Mouse (Mus musculus) adrenal gland (tissue): ENCODE data around the gene Fam117a.

Source experiments
- intact Hi-C: fragments of 180-260 bp; cut with DNase I; formaldehyde crosslinking; loops from one replicate; pipeline ENCODE4 v1.15.1; 2025

The Fam117a gene

DNA sequence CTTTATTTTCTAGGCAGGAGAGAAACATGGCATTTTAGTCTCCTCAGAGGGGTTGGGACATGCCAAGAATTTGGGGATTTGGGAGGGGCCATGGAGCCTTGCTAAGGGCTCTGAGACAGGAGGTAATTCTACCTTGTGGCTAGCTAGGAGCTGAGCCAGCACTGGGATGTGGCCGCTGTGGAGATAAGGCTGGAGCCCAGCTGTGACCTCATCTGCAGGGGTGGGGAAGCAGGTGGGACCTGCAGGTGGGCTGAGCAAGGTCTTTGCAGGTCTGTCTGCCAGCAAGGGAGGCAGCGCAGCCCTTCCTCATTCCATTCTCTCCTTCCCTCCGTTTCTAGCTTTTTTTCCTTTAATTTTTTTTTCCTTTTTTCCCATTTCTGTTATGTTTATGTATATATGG, 21.4 kb downstream of the Fam117a start:
- intact Hi-C loops: no loop called here

DNA sequence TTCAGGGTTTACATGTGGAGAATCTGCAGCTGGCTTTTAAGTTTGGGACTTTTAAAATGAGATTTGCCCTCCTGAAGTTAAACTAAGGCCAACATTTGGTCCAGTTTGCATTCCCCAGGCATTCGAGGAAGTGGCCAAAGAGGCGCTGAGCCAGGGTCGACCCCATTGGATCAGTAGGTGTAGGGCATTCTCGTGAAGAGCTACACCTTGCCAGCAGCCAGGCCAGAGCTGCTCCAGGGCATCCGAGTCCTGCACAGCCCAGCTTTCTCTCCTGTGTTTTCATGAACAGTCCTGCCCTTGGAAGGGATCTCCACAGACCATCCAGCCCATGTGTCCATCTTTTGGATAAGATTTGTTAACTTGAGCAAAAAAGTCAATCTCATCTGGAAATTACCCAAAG, 27.6 kb downstream of the Fam117a start:
- intact Hi-C loops: no loop called here

DNA sequence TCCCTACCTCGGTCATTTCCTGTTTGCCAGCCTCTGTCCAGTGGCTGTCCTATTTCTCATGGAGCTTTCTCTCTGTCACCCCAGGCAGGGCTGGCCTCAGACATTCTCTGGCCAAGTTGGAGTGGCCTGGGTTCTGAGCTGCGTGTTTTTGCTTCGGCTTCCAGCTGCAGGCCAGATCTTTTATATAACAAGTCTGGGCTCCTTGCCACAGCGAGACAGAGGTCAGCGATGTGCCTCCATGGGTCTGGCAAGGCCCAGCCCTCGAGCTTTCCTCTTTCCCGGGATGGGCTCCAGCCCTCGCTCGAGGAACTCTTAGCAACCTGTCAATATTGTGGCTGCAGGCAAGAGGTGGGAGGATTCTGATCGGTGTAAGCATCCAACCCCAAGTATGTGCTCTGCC, 28.8 kb downstream of the Fam117a start:
- intact Hi-C loops: no loop called here

DNA sequence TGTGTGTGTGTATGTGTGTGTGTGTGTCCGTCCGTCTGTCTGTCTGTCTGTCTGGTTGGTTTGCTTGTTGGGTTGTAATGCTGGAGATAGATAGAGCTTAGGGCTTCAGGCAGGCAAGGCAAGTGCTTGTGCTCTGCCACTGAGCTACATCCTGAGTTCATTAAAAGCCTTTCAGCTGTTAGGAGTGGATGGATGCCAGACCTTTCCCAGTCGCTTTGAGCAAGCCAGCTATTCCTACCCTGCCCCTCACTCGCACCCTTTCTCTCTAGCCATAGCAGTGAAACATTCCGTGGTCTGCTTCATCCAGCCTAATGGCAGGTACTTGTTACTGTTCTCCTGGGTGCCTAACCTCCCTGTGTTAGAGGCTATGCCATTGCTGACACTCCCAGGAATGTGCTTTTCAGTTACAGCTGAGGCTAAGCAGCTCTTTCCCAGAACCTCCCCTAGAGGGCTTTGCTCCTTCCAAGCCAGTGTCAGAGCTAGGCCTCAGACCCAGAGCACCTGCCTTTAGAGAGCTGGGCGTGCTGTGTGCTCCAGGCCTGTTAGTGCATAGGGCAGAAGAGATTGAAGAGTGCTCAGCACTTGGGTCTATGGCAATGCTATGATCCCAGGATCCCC, 29.6 kb downstream of the Fam117a start:
- intact Hi-C loops: no loop called here

DNA sequence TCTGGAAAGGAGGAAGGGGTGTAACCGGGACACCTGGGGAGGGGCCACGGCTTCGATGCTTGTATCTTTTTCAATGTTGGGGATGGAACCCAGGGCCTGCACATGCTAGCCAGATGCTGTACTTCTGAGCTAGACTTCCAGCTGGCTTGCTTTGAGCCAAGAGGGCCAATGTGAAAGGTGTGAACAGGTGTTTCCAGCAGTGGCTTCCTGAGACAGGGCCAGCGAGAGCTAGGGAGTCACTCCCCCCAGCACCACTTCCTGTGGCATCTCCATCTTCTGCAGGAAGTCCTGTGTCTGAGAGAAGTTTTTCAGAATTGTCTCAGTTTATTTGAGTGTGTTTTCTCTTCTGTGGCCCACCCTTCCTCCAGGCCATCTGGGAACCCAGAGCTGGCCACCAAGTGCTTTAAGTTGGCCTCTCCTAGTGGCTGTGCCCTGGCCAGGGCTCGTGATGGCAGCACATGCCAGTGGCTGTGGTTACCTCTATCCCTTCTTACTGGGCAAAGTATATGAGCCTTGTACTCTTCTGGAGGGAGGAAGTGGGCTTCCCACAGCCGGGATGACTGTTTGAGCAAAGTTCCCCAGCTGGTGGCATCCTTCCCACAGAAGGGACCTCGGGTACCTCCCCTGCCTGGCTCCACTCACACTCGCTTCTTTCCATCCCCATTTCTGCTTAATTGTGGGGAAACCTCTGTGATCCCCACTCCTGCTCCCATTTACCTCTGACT, 30.4 kb downstream of the Fam117a start:
- intact Hi-C loops: no loop called here

DNA sequence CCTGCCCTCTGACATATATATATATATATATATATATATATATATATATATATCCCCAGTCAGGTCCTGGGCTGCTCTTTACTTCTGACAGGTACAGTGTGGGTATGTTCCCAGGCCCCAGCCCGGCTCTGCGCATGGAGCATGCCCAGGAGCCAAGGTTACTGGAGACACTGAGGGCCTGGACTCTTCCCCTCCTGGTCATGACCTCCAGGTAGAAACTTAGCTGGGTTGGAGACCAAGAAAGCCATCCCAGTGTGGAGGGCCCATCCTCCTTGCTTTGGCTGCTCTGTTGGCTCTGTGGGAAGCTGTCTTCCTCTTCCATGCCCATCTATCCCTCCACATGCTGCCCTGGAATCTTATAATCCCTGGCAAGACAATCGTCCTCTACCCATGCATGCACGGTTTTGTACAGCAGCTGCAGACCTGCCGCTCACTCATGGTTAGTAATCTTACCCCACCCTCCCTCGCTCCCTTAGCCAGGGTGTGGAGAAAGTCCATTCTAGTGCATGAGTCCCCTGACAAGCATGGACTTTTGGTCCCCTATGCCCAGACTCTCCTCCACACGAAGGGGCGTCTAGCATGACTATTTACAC, 31.5 kb downstream of the Fam117a start:
- intact Hi-C loops: no loop called here

DNA sequence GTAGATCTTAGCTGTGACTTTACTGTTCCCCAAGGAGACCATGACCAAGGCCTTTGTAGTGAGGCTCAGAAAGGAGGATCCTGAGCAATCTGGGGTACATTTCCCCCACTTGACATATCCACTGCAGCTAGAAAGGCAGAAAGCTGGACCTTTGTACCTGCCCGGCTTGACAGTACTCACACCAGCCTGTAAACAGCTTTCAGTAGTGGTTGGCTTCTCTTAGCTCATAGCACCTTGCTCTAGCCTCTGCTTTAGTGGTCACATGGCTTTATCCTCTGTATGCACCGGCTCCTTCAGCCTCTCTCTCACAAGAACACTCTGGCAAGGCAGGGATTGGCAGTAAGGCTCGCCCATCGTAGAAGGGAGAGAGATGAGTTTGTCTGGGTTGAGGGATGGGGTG, 32.1 kb downstream of the Fam117a start:
- intact Hi-C loops: no loop called here

DNA sequence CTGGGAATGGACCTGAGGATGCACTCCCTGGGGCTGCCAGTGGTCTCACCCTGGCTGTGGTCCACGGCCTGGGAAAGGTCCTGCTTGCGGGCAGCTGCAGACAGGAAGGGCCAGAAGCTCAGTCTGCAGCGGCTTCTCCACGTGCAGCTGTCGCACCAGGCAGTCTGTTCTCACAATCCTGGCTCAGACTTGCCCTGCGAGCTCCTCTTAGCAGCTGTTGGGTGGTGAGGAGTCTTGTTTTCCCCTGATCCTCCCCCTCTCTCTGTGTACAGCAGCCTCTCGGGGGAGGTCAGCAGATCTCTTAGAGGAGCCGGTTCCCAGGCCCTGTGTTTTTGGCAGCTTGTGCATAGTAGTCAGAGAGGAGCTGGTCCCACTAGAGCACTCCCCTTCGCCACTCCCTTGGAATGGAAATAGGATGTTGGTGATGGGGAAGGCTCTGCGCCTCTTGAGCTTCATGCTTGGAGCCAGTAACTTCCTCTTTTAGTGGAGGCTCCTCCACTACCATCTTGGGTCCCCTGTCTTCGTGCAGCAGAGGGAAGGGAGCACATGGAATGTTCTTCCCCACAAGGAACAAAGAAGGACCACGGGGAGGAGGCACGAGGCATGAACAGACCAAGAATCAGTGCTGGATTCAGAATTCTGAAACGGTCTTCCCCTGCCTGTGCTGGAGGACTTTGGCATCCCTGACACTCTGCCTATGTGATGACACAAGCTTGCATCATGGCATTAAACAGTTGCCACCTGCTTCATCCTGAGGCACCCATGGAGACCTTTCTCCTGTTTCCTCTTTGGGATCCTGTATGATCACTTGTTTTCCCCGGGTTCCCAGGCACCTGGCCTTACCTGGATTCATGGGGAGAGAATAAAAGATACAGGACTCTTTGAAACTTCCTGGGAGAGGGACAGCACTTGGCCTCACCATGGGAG, 33.4 kb downstream of the Fam117a start:
- intact Hi-C loops: no loop called here

DNA sequence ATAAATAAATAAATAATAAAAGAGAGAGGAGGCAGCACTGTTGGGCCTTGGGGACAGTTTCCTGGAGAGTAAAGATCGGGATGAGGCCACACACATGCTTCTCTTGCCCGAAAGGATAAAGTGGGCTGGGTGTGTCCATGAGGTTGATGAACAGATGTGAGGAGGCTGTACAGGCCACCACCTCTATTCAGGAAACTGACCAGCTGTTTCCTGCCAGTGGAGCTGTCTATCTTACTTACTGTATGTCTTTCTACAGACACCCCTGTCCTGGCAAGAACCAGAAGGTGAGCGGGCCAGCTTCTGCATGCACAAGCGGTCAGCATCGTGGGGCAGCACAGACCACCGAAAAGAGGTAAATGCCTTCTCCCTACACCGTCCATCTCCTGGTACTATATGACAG, 34.4 kb downstream of the Fam117a start:
- intact Hi-C loops: no loop called here

DNA sequence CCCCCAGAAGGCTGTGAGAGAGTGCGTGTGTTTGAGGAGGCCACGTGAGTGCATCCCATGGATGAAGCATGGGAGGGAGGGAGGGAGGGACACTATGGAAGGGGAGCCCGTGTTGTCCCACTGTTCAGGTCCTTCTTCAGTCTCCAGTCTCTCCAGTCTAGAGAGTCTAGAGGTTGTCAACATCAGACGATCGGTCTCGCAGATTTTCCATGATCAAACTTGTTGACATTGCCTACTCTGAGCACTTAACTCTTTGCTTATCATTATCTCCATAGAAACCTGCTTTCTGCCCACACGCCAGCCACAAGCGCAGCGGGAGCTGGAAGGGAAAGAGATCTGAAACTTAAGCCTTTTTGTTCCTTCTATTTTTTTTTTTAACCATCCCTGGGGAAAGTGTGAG, 42.1 kb downstream of the Fam117a start:
- intact Hi-C loops: no loop called here

DNA sequence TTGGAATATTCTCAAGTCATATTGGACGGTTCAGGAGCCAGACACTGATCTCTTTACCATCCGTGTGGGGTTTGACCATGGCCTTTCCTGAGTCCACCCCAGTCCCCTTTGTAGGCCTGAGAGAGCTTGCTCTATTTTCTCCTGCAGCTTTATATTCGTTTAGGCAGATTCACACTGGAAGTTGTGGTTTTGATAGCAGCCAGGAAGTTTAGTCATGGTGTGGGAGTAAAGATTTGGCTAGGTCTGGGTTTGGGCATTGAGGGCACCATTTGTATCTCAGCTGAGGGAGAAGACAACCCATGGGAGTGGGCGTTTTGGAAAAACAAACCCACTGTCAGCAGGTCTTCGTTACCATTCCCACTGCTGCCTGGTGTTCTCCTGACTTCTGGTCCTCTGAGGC, 42.7 kb downstream of the Fam117a start:
- intact Hi-C loops: no loop called here

DNA sequence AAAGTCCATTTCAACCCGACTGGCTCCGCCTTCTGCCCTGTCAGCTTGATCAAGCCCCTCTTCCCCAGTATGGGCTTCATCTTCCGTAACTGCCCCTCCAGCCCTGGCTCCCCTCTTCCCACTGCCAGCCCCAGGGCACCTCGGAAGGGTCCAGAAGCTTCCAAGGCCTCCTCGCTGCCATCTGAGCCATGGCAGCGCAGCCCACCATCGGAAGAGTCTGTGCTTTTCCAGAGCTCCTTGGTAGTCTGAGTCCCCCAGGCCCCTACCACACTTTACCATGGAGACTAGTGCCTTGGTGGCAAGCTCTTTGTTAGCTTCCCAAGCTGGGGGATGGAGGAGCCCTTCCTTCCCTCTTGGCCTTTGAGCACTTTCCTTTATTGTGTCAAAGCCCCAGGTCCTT, 43.9 kb downstream of the Fam117a start:
- intact Hi-C loops: loop anchor here (5.0 kb wide), 1 partner anchor 63 kb away; no protein-coding TSS in a partner anchor

DNA sequence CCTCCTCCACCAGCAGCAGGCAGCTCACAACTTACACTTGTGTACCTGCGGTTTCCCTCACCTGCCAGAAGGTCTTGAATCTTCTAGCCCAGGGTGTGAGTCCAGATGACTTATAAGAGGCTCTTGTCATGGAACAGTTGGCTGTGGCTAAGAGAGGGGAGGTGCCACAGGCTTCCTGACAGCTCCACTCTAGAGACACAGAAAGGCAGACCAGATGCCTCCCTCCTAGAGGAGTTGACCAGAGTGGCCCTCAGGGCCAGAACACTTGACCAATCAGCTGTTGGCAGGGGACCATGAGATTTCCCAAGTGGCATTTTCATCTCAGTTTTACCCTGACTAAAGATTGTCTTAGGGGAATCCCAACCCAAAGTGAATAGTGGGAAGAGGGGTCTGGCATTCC, 44.3 kb downstream of the Fam117a start:
- intact Hi-C loops: loop anchor here (5.0 kb wide), 1 partner anchor 64 kb away; no protein-coding TSS in a partner anchor

DNA sequence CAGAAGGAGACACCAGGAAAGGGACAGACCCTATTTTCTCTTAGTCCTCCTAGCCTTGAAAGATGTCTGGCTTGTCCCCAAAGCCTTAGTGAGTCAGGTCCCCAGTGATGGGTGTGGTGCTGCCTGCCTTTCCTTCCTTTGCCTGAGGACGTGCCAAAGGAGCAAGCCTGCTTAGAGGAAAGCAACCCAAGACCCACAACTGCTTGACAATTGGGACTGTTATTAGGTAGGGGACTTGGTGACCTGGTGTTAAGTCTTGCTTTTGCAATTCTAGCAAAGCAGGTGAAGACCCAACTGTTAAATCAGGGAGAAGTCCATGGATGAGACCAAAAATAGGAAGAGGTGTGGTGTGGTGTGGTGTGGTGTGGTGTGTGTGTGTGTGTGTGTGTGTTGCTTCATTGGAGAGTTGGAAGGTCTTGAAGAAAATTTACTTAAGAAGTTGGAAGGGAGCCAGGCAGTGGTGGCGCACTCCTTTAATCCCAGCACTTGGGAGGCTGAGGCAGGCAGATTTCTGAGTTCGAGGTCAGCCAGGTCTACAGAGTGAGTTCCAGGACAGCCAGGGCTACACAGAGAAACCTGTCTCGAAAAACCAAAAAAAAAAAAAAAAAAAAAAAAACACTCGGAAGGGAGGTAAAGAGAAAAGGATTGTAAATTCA, 46.6 kb downstream of the Fam117a start:
- intact Hi-C loops: loop anchor here (5.0 kb wide), 1 partner anchor 66 kb away; no protein-coding TSS in a partner anchor

DNA sequence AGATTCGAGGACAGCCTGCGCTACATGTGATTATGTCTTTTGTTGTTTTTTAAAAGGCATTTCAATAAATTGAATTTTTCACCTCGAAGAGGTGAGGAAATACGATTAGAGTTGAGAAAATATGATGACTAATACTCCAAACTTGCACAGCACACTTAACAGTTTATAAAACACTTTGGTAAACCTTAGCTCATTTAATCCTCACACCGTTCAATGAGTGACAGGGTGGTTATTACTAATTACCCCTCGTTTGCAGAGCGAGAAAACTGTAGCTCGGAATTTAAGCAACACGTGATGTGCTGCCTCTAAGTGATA, 47.1 kb downstream of the Fam117a start:
- intact Hi-C loops: loop anchor here (2.0 to 5.0 kb wide), 2 partner anchors 67 to 137 kb away; no protein-coding TSS in a partner anchor

DNA sequence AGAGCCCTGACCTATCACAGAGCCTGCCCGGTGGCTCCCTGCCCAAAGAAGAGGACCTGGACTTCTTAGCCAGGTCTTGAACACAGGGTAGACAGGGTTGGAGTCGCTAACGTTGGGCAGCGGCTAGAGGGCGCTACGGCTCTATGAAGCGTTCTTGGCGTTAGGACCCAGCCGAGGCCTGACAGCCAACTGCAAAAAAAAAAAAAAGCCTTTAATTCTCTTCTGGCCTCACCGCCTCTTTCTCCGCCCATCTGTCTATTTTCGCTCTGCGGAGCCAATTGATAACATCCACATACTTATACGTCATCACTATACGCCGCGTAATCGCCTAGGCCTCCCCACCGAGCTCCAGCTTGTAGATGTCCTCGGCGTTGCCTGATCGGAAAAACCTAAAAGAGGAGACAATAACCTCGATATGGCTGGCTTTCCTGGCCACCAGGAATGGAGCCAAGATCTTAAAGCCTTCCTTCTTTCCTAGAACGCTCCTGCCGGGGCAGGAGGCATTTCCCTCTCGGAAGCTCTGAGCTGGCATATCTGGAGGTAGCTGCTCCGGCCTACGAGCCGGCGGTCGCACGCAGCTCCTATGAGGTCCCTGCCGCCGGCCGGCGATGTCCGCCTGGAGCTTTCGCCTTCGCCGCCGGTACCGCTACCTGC, 47.6 kb downstream of the Fam117a start, which contains the start of gene Slc35b1:
TSS of gene Slc35b1 (plus strand) at position 374 of the 654 bp plus-strand sequence.
- intact Hi-C loops: loop anchor here (2.0 to 5.0 kb wide), 2 partner anchors 67 to 136 kb away; no protein-coding TSS in a partner anchor

DNA sequence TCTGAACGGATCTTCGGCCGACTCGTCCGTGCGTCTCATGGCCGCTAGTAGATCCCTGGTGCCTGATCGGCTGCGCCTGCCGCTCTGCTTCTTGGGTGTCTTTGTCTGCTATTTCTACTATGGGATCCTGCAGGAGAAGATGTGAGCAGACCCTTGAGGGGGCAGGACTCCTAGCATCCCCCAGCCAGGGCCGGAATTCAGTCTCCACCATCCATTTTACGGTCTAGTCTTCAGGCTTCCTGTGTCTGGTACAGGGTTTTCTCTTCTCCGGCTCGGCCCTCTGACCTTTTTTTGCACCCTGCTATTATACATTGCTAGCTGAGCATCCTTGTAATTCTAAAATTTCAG, 48.1 kb downstream of the Fam117a start:
- intact Hi-C loops: loop anchor here (2.0 to 5.0 kb wide), 2 partner anchors 68 to 136 kb away; no protein-coding TSS in a partner anchor

DNA sequence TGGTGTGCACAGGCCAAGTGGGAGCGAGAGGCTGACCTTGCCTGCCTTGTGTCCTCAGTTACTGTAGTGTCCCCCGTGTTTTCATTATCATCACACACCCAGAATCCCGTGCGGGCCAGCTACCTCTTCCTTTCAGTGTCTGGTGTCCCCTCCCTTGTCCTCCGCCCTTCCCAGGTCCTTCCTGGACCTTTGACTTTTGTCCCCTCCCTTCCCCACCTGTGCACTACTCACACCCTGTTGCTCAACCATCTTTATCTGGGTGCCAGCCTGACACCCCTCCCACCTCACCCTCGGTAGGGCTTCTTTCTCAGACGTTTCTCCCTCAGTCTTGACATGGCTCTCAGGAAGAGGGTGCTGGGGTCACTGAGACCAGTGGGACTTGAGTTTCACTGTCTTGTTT, 50.5 kb downstream of the Fam117a start:
- intact Hi-C loops: no loop called here

DNA sequence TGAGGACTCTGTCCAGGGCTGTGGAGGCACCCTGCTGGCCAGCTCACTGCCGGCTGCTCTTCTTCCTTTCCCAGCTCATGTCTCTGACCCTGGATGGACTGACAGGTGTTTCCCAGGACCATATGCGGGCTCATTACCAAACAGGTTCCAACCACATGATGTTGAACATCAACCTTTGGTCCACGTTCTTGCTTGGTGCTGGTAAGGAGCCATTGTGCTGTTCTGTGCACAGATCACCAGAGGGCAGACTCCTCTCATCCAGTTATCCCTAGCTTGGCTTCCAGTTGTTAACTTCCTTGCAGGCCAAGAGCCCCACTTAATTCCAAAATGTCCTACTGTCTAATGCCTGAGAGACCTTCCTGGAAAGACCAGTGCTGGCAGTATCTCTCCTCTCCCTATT, 52.2 kb downstream of the Fam117a start:
- intact Hi-C loops: no loop called here

DNA sequence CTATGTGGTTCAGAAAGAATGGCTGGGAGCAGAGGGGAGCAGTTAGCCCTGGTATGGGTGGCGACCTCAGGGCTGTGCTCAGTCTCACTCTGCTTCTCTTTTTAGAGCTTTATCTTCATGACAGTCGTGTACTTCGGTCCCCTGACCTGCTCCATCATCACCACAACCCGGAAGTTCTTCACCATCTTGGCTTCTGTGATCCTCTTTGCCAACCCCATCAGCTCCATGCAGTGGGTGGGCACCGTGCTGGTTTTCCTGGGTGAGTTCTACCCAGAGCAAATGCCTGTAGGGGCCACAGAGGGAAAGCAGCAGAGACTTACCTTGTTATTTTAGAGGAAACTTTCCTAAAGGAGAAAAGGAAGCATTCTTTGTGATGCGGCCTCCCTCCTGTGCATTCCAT, 53.6 kb downstream of the Fam117a start:
- intact Hi-C loops: no loop called here
